Mouse (Mus musculus) C2C12 (cell line): Measurements from ENCODE around the gene Olfr1393. TPM values are rescaled to one million over a fixed set of nuclear protein-coding genes. Genes with fewer than 3 reads are reported as not detected.

ENCODE experiments used
- H3K27me3 ChIP-seq: one replicate; pipeline ENCODE4 v1.6.1; 2011; ENCODE audit not compliant: control insufficient read depth, insufficient read depth, insufficient read length
- H3K36me3 ChIP-seq: one replicate; pipeline ENCODE4 v1.6.1; 2011; ENCODE audit not compliant: control insufficient read depth, insufficient read depth
- H3K4me3 ChIP-seq: one replicate; pipeline ENCODE4 v1.5.1; 2011; ENCODE audit warnings: mild to moderate bottlenecking, control low read depth; ENCODE audit not compliant: poor library complexity, insufficient read depth, severe bottlenecking
- H3K79me2 ChIP-seq: one replicate; pipeline ENCODE4 v1.6.1; 2011; ENCODE audit not compliant: control insufficient read depth, insufficient read depth
- H3K79me3 ChIP-seq: one replicate; pipeline ENCODE4 v1.6.1; 2011; ENCODE audit warnings: low read depth, control low read depth
- H3ac ChIP-seq: one replicate; pipeline ENCODE3; 2011; ENCODE audit warnings: low read depth; ENCODE audit not compliant: control insufficient read depth, insufficient read length
- CEBPB ChIP-seq: IDR thresholded peaks from one replicate; pipeline ENCODE4 v1.6.1; 2011; ENCODE audit warnings: low read depth, mild to moderate bottlenecking, control low read depth, moderate library complexity
- CTCF ChIP-seq: IDR thresholded peaks from one replicate; pipeline ENCODE4 v1.5.1; 2011; ENCODE audit not compliant: control insufficient read depth, insufficient read depth, insufficient read length
- FOSL1 ChIP-seq: IDR thresholded peaks from one replicate; pipeline ENCODE4 v1.8.0; 2011; ENCODE audit warnings: mild to moderate bottlenecking, low read length; ENCODE audit not compliant: poor library complexity, insufficient read depth, severe bottlenecking
- MAX ChIP-seq: IDR thresholded peaks from one replicate; pipeline ENCODE4 v1.6.1; 2011; ENCODE audit warnings: mild to moderate bottlenecking, control low read depth
- MYOD1 ChIP-seq: IDR thresholded peaks from one replicate; pipeline ENCODE4 v1.6.1; 2011; ENCODE audit warnings: low read depth; ENCODE audit not compliant: control insufficient read depth, insufficient read length
- MYOG ChIP-seq: IDR thresholded peaks from one replicate; pipeline ENCODE4 v1.6.1; 2011; ENCODE audit not compliant: control insufficient read depth, insufficient read length; ENCODE audit errors: extremely low read depth
- USF1 ChIP-seq: IDR thresholded peaks from one replicate; pipeline ENCODE4 v1.6.1; 2011; ENCODE audit warnings: low read depth, mild to moderate bottlenecking, control low read depth, moderate library complexity
- polyA plus RNA-seq: library from polyadenylated mRNA; unstranded; fragments of >200 nt; fragmentation: generic; extraction: Trizol; gene quantifications from one replicate; pipeline ENCODE4 v1.2.1, GENCODE M21; 2012; ENCODE audit warnings: missing spikeins

The Olfr1393 gene
- polyA plus RNA-seq, 1 experiment, result not detected

DNA sequence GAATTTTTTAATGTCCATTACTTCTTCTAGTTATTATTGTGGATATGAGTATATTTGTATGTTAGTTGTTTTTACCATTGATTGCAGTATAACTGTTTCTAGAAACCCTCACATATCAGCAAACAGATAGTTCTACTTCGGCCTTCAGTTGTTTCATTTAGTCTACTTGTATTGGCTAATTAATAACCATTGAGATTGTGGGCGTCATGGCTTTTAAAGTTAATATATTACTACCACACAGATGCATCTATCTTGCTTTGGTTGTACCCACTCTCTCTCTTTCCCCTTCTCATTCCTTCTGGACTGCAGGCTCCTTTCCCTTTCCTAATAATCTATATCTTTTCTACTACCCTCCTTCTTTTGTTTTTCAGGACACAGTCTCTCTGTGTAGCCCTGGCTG lies 18.8 kb upstream of the Olfr1393 start:
- TF ChIP-seq CEBPB, result no peak
- no peak for TF ChIP-seq CTCF
- TF ChIP-seq MYOD1, result no peak
- TF ChIP-seq MYOG, result no peak
- no peak for TF ChIP-seq FOSL1
- TF ChIP-seq USF1, result no peak
- no peak for TF ChIP-seq MAX
- Histone ChIP-seq H3K27me3 (no peaks in the 10 kb centered on the region), H3K79me2 (peaks cover 54% of the 10 kb centered on the region), H3K4me3 (no peak overlapping the region), H3ac (no peak overlapping the region), H3K36me3 (peaks cover 82% of the 10 kb centered on the region), H3K79me3 (peaks cover 16% of the 10 kb centered on the region)

DNA sequence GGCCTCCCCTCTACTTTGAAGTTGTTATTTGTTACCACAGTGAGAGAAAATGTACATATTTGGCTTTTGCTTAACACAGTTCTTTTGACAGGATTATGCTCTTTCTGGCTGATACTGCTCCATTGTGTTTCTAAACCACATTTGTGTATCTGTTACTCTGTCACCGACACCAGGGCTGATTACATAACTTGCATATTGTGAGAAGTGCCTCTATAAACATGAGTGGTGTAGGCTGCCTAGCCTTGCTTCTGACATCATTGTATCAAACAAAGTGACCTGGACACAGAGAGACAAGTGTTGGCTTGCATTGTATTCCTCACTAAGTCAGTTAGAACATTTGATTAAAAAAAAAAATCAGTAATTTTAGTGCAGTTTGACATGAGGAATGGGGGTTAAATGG lies 18.3 kb upstream of the Olfr1393 start:
- Histone ChIP-seq H3K27me3 (no peaks in the 10 kb centered on the region), H3ac (no peak overlapping the region), H3K4me3 (no peak overlapping the region), H3K79me2 (peaks cover 48% of the 10 kb centered on the region), H3K79me3 (peaks cover 16% of the 10 kb centered on the region), H3K36me3 (peaks cover 81% of the 10 kb centered on the region)
- TF ChIP-seq CEBPB (no peak), MYOD1 (no peak), MAX (no peak), CTCF (no peak), USF1 (no peak), FOSL1 (no peak), MYOG (no peak)

GRCm38 (mm10) chr11:49260598-49261312 lies 17.3 kb upstream of the Olfr1393 start:
- Histone ChIP-seq H3K36me3 (peaks cover 72% of the 10 kb centered on the region), H3ac (no peak overlapping the region), H3K4me3 (no peak overlapping the region), H3K79me2 (peaks cover 40% of the 10 kb centered on the region), H3K27me3 (no peaks in the 10 kb centered on the region), H3K79me3 (peaks cover 11% of the 10 kb centered on the region)
- TF ChIP-seq USF1 (no peak), CEBPB (no peak), MAX (no peak), MYOD1 (no peak), FOSL1 (no peak)

GRCm38 (mm10) chr11:49261313-49261855 lies 16.7 kb upstream of the Olfr1393 start:
- Histone ChIP-seq H3K4me3 (no peak overlapping the region), H3K79me3 (peaks cover 11% of the 10 kb centered on the region), H3ac (no peak overlapping the region), H3K27me3 (no peaks in the 10 kb centered on the region), H3K36me3 (peaks cover 67% of the 10 kb centered on the region), H3K79me2 (peaks cover 38% of the 10 kb centered on the region)
- TF ChIP-seq USF1 (no peak), MYOD1 (no peak), FOSL1 (no peak), CTCF (no peak), MYOG (no peak), MAX (no peak), CEBPB (no peak)

DNA sequence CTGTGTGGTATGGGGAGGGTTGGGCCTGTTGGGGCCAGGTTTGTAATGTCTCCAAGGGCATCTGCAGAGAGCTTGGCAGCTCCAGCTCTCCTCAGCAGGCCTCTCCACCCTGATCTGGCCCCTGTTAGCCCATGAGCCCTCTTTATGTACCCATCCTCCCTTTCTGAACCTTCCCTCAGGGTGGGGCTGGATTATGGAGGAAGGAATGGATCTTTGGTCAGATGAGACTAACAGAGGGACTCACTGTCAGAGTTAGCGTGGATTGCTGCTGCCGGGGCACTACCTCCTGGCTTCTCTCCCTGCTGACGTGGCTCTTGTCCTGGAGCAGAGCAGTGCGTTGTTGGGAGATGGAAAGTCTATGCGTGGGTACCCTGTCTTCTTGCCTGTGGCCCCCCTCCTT lies 15.8 kb upstream of the Olfr1393 start:
- Histone ChIP-seq H3K79me3 (peaks cover 7% of the 10 kb centered on the region), H3K27me3 (no peaks in the 10 kb centered on the region), H3K36me3 (peaks cover 58% of the 10 kb centered on the region), H3ac (no peak overlapping the region), H3K4me3 (no peak overlapping the region), H3K79me2 (peaks cover 38% of the 10 kb centered on the region)
- TF ChIP-seq CTCF (no peak), USF1 (no peak), MYOD1 (no peak), MYOG (no peak), FOSL1 (no peak), MAX (no peak), CEBPB (no peak)

DNA sequence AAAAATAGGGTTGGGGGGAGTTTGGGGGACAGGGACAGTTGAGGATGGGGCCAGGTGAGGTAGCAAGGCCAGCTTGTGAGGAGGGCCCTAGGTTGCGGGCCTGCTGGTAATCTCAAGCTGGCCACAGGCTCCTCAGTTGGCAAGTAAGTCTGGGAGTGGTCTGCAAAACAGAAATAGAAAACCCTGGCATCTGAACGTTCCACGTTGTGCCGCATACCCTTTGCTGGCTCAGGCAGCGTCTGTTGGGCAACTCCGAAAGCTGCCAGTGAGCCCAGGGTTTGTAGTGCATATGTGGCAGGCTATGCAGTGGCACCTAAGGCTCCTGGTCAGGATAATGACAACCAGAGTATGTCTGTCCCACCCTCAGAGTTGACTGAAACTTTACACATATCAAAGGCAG lies 15.0 kb upstream of the Olfr1393 start:
- TF ChIP-seq CEBPB (no peak), USF1 (no peak), MAX (no peak), MYOG (no peak), CTCF (no peak), MYOD1 (no peak), FOSL1 (no peak)
- Histone ChIP-seq H3K79me3 (peaks cover 7% of the 10 kb centered on the region), H3K27me3 (no peaks in the 10 kb centered on the region), H3K4me3 (no peak overlapping the region), H3ac (no peak overlapping the region), H3K36me3 (peaks cover 51% of the 10 kb centered on the region), H3K79me2 (peaks cover 38% of the 10 kb centered on the region)
